Mouse (Mus musculus) megakaryocyte, embryonic 14.5 days (primary cell): ENCODE data around the gene Morc1. TPM values are rescaled to one million over a fixed set of nuclear protein-coding genes. Genes with fewer than 3 reads are reported as not detected.
A peak's percentile ranks its signal among the peaks of the same experiment; 100 is the strongest.

Experiments
- H3K27me3 ChIP-seq: replicated peaks from 2 replicates; pipeline ENCODE3; 2012; ENCODE audit warnings: inconsistent platforms
- H3K36me3 ChIP-seq: replicated peaks from 2 replicates; pipeline ENCODE3; 2012; ENCODE audit warnings: low read length, inconsistent platforms, mixed read lengths
- H3K4me1 ChIP-seq: 2 replicates; pipeline ENCODE4 v1.6.1; 2012; ENCODE audit warnings: inconsistent platforms
- H3K4me3 ChIP-seq: replicated peaks from 2 replicates; pipeline ENCODE3; 2012; ENCODE audit warnings: moderate library complexity, mild to moderate bottlenecking, inconsistent platforms
- H3K9me3 ChIP-seq: 2 replicates; pipeline ENCODE4 v1.6.1; 2012; ENCODE audit warnings: inconsistent platforms
- FLI1 ChIP-seq: IDR thresholded peaks from 2 replicates; pipeline ENCODE4 v1.6.1; 2012; ENCODE audit warnings: low read length, inconsistent platforms, mixed read lengths
- GATA1 ChIP-seq: IDR thresholded peaks from 3 replicates; pipeline ENCODE4 v1.6.1; 2012; ENCODE audit warnings: mixed read lengths, low read length, inconsistent platforms, borderline replicate concordance
- polyA plus RNA-seq: library from polyadenylated mRNA; stranded (reverse); fragments of >175 nt; gene quantifications from 2 replicates; pipeline ENCODE4 v1.2.3, GENCODE M21; 2012; ENCODE audit warnings: low replicate concordance; ENCODE audit not compliant: insufficient read depth

Morc1 gene
- polyA plus RNA-seq, 1 experiment, result not detected

- no peak overlapping the region for H3K4me3 ChIP-seq
- H3K27me3 ChIP-seq, result no peaks in the 10 kb centered on the region
- TF ChIP-seq FLI1, result no peak
- TF ChIP-seq GATA1, result no peak
These were observed 143.5 kb downstream of the Morc1 start for GRCm38 (mm10) chr16:48574499-48574898.

GRCm38 (mm10) chr16:48585369-48585768, 154.3 kb downstream of the Morc1 start:
- Histone ChIP-seq H3K36me3 (peaks cover 6% of the 10 kb centered on the region), H3K27me3 (no peaks in the 10 kb centered on the region), H3K9me3 (peaks cover 19% of the 10 kb centered on the region), H3K4me1 (peaks cover 16% of the 10 kb centered on the region), H3K4me3 (peak overlapping the region; percentile 80)
- TF ChIP-seq FLI1 (no peak), GATA1 (no peak)

More at GRCm38 (mm10) chr16:48574499-48574898, 143.5 kb downstream of the Morc1 start:
- Histone ChIP-seq H3K9me3 (no peaks in the 10 kb centered on the region), H3K4me1 (peaks cover 31% of the 10 kb centered on the region), H3K36me3 (no peaks in the 10 kb centered on the region)

- no peaks in the 10 kb centered on the region for H3K9me3 ChIP-seq
These were observed 163.4 kb downstream of the Morc1 start for GRCm38 (mm10) chr16:48594457-48594856.

GRCm38 (mm10) chr16:48595216-48595615, 164.2 kb downstream of the Morc1 start:
- peaks cover 2% of the 10 kb centered on the region; the same call in 1 of the 2 replicates for H3K4me1 ChIP-seq
- H3K4me3 ChIP-seq, result no peak overlapping the region
- no peaks in the 10 kb centered on the region for H3K36me3 ChIP-seq
- H3K27me3 ChIP-seq, result no peaks in the 10 kb centered on the region
- no peak for TF ChIP-seq GATA1
- no peak for TF ChIP-seq FLI1
- H3K9me3 ChIP-seq, result no peaks in the 10 kb centered on the region

More at GRCm38 (mm10) chr16:48594457-48594856, 163.4 kb downstream of the Morc1 start:
- Histone ChIP-seq H3K4me3 (no peak overlapping the region), H3K27me3 (no peaks in the 10 kb centered on the region), H3K4me1 (peaks cover 2% of the 10 kb centered on the region; the same call in 1 of the 2 replicates), H3K36me3 (no peaks in the 10 kb centered on the region)
- TF ChIP-seq FLI1, result no peak
- TF ChIP-seq GATA1, result no peak

GRCm38 (mm10) chr16:48603735-48604211, 172.7 kb downstream of the Morc1 start:
- no peaks in the 10 kb centered on the region for H3K9me3 ChIP-seq
- peaks cover 2% of the 10 kb centered on the region; the same call in 1 of the 2 replicates for H3K4me1 ChIP-seq
- H3K27me3 ChIP-seq, result no peaks in the 10 kb centered on the region
- no peaks in the 10 kb centered on the region for H3K36me3 ChIP-seq
- no peak for TF ChIP-seq FLI1
- no peak for TF ChIP-seq GATA1
- H3K4me3 ChIP-seq, result no peak overlapping the region

- Histone ChIP-seq H3K27me3 (no peaks in the 10 kb centered on the region), H3K9me3 (no peaks in the 10 kb centered on the region), H3K4me3 (no peak overlapping the region), H3K4me1 (peaks cover 9% of the 10 kb centered on the region), H3K36me3 (no peaks in the 10 kb centered on the region)
- no peak for TF ChIP-seq GATA1
- no peak for TF ChIP-seq FLI1
These were observed 175.5 kb downstream of the Morc1 start for GRCm38 (mm10) chr16:48606476-48607038.

GRCm38 (mm10) chr16:48608224-48608623, 177.2 kb downstream of the Morc1 start:
- H3K4me3 ChIP-seq, result no peak overlapping the region
- peaks cover 9% of the 10 kb centered on the region for H3K4me1 ChIP-seq
- TF ChIP-seq FLI1 (no peak), GATA1 (no peak)
- H3K27me3 ChIP-seq, result no peaks in the 10 kb centered on the region
- no peaks in the 10 kb centered on the region for H3K9me3 ChIP-seq
- H3K36me3 ChIP-seq, result no peaks in the 10 kb centered on the region

- Histone ChIP-seq H3K9me3 (no peaks in the 10 kb centered on the region), H3K36me3 (no peaks in the 10 kb centered on the region)
These were observed 179.8 kb downstream of the Morc1 start for GRCm38 (mm10) chr16:48610866-48611265.

GRCm38 (mm10) chr16:48611436-48611835, 180.4 kb downstream of the Morc1 start:
- TF ChIP-seq FLI1, result no peak
- H3K4me1 ChIP-seq, result peaks cover 9% of the 10 kb centered on the region
- H3K4me3 ChIP-seq, result no peak overlapping the region
- H3K9me3 ChIP-seq, result no peaks in the 10 kb centered on the region
- no peaks in the 10 kb centered on the region for H3K27me3 ChIP-seq
- no peaks in the 10 kb centered on the region for H3K36me3 ChIP-seq

More at GRCm38 (mm10) chr16:48610866-48611265, 179.8 kb downstream of the Morc1 start:
- TF ChIP-seq FLI1 (no peak), GATA1 (no peak)
- H3K4me3 ChIP-seq, result no peak overlapping the region
- no peaks in the 10 kb centered on the region for H3K27me3 ChIP-seq
- H3K4me1 ChIP-seq, result peaks cover 9% of the 10 kb centered on the region

GRCm38 (mm10) chr16:48613783-48614182, 182.7 kb downstream of the Morc1 start:
- Histone ChIP-seq H3K9me3 (no peaks in the 10 kb centered on the region), H3K4me3 (no peak overlapping the region), H3K27me3 (no peaks in the 10 kb centered on the region), H3K36me3 (no peaks in the 10 kb centered on the region), H3K4me1 (peaks cover 9% of the 10 kb centered on the region)
- TF ChIP-seq FLI1 (no peak), GATA1 (no peak)
